Mouse (Mus musculus) intestine, embryonic 16.5 days (tissue): ENCODE measurements at regions not wholly inside any gene's neighbourhood (a gene's known extent, or its start where the extent isn't known, plus 50 kb on each side); places are given as distances from the start of the nearest gene placed in this dataset.

Experiments
- ATAC-seq: fragments of 200-750 bp; cut with Nextera tagmentation; 2 replicates; pipeline ENCODE4 v1.8.0; 2017; ENCODE audit warnings: moderate TSS enrichment, moderate library complexity
- H3K27ac ChIP-seq: fragments of 300-500 bp; sonication (generic); 2 replicates; pipeline ENCODE4 v1.5.1; 2014; ENCODE audit warnings: mild to moderate bottlenecking, low read length
- H3K27me3 ChIP-seq: fragments of 300-500 bp; sonication (generic); replicated peaks from 2 replicates; pipeline ENCODE4 v1.6.1; 2014; ENCODE audit warnings: low read length, control low read depth, mixed read lengths; ENCODE audit not compliant: control insufficient read depth, insufficient read depth
- H3K36me3 ChIP-seq: fragments of 300-500 bp; sonication (generic); 2 replicates; pipeline ENCODE4 v1.6.1; 2014; ENCODE audit warnings: low read length, control low read depth; ENCODE audit not compliant: control insufficient read depth, insufficient read depth
- H3K4me1 ChIP-seq: fragments of 300-500 bp; sonication (generic); 2 replicates; pipeline ENCODE4 v1.6.1; 2014; ENCODE audit warnings: low read length, control low read depth, mixed read lengths; ENCODE audit not compliant: control insufficient read depth, insufficient read depth
- H3K4me2 ChIP-seq: fragments of 300-500 bp; sonication (generic); 2 replicates; pipeline ENCODE4 v1.6.1; 2014; ENCODE audit warnings: low read depth, low read length, control low read depth
- H3K4me3 ChIP-seq: fragments of 300-500 bp; sonication (generic); 2 replicates; pipeline ENCODE4 v1.5.1; 2014; ENCODE audit warnings: mild to moderate bottlenecking, low read length
- H3K9ac ChIP-seq: fragments of 300-500 bp; sonication (generic); 2 replicates; pipeline ENCODE4 v1.6.1; 2014; ENCODE audit warnings: low read depth, low read length
- H3K9me3 ChIP-seq: fragments of 300-500 bp; sonication (generic); 2 replicates; pipeline ENCODE4 v1.6.1; 2016; ENCODE audit warnings: low read length, control low read depth; ENCODE audit not compliant: control insufficient read depth
- WGBS: fragments of 180-500 bp; shearing (Covaris S2); extraction: QIAGEN DNeasy Blood & Tissue Kit; methylation state at CpG from one replicate; pipeline ENCODE4 v1.1.7; 2014; 5-methylcytosine and 5-hydroxymethylcytosine counted together

DNA sequence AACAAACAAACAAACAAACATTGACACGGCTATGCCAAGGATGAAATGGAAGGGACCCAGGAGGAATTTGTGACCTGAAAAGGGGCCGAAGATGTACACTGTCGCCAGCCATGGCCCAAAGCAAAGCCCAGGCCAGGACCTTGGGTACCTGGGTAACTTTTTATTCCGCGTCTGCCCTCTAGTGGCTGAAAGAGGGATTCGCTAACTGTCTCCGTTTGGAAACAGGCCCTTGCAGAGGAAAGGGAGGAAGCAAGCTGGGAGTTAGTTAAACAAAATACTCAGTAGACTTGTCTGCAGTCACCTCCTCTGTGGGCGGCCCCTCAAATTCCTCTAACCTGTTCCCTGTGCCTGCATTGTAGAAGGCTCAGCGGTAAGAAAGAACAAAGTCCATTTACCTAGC, 167.5 kb upstream of the Rxfp2 start:
- Histone ChIP-seq H3K9ac (no peak overlapping the region), H3K27ac (no peak overlapping the region), H3K36me3 (no peaks in the 10 kb centered on the region), H3K4me3 (no peak overlapping the region), H3K9me3 (no peaks in the 10 kb centered on the region), H3K27me3 (no peaks in the 10 kb centered on the region), H3K4me2 (no peak overlapping the region), H3K4me1 (no peaks in the 10 kb centered on the region)
- 14% methylated on average over 9 of the region's 9 CpGs for WGBS
- ATAC-seq: peak; percentile 70

DNA sequence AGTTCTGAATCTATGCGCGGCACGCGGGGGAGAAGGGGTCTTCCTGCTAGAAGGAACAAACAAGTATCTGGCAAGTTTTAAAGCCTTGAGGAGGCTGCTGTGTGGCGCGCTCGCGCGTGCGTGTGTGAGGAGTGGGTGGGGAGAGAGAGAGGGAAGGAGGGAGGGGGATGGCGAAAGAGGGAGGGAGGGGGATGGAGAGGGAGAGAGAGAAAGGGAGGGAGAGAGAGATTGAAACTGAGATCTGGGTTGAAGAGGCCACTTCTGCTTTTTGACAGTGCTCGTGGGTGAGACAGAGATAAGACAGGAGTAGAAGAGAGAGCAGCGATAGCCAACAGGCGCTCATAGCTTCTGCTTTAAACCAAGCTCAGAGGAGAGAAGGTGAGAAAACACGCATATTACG, 166.0 kb upstream of the Rxfp2 start:
- Histone ChIP-seq H3K27me3 (no peaks in the 10 kb centered on the region), H3K9me3 (no peaks in the 10 kb centered on the region), H3K4me3 (peak overlapping the region; percentile 2; the same call in 1 of the 2 replicates), H3K27ac (no peak overlapping the region), H3K36me3 (no peaks in the 10 kb centered on the region), H3K9ac (no peak overlapping the region), H3K4me1 (no peaks in the 10 kb centered on the region), H3K4me2 (peak overlapping the region; percentile 30)
- no peak for ATAC-seq
- 33% methylated on average over 16 of the region's 16 CpGs for WGBS

DNA sequence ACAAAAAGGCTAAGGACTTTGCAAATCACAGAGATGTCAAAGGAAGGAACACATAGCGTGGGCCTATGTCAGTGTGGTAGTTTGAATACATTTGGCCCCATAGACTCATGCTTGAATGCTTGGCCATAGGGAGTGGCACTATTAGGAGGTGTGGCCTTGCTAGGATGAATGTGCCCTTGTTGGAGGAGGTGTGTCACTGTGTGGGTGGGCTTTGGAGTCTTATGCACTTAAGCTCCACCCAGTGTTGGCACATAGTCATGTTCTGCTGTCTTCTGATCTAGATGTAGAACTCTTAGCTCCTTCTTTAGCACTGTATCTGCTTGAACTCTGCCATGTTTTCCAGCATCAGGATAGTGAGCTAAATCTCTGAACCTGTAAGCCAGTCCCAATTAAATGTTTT, 162.4 kb upstream of the Rxfp2 start:
- Histone ChIP-seq H3K9ac (no peak overlapping the region), H3K4me1 (no peaks in the 10 kb centered on the region), H3K27ac (no peak overlapping the region), H3K27me3 (no peaks in the 10 kb centered on the region), H3K4me2 (no peak overlapping the region), H3K36me3 (no peaks in the 10 kb centered on the region), H3K9me3 (no peaks in the 10 kb centered on the region), H3K4me3 (no peak overlapping the region)
- 76% methylated on average over 1 of the region's 1 CpGs for WGBS
- no peak for ATAC-seq

DNA sequence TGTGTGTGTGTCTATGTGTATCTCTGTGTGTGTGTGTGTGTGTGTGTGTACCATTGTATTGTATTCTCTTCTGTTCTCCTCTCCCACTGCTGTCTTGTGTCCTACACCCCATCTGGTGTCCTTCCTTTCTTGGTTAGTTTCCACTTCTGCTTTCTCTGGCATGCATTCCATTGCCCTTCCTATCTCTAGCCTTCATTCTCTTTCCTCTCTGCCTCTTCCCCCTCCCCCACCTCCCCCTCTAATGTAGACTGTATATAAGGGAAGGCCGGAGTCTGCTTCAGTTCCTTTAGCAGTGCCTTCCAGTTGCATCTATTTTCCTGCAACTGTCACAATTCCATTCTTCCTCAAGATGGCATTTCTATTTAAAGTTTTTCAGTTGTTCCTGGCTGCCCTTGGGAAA, 161.5 kb upstream of the Rxfp2 start:
- no peaks in the 10 kb centered on the region for H3K9me3 ChIP-seq
- H3K4me2 ChIP-seq: no peak overlapping the region
- ATAC-seq: no peak
- H3K27me3 ChIP-seq: no peaks in the 10 kb centered on the region
- H3K36me3 ChIP-seq: no peaks in the 10 kb centered on the region
- WGBS: 76% methylated on average over 1 of the region's 1 CpGs
- H3K4me3 ChIP-seq: no peak overlapping the region
- no peaks in the 10 kb centered on the region for H3K4me1 ChIP-seq
- H3K9ac ChIP-seq: no peak overlapping the region
- H3K27ac ChIP-seq: no peak overlapping the region

DNA sequence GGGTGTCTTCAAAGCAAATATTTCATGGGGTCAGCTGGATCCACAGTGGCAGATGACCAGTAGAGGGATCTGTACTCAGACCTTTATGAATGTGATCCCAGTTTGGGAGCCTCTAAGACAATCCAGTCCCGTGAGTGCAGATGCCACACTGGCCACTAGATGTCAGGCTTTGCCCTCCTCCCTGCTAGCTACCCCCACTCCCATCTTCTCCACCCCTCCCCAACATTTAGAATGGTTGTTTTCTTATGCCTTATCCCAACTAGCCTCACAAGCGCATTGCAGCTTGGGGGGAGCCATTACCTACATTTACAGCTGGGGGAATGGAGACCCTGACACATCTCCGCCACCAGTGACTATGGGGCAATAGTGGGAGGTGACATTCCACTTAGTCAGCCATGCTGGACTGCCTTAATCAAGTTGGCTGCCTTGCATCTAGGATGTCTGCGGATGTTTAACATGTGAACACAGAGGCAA, 156.9 kb upstream of the Rxfp2 start:
- Histone ChIP-seq H3K27me3 (no peaks in the 10 kb centered on the region), H3K4me1 (no peaks in the 10 kb centered on the region), H3K4me2 (no peak overlapping the region), H3K27ac (no peak overlapping the region), H3K9ac (no peak overlapping the region), H3K4me3 (no peak overlapping the region), H3K9me3 (no peaks in the 10 kb centered on the region), H3K36me3 (no peaks in the 10 kb centered on the region)
- peak; percentile 53; the same call in 1 of the 2 replicates for ATAC-seq
- 45% methylated on average over 4 of the region's 4 CpGs for WGBS

DNA sequence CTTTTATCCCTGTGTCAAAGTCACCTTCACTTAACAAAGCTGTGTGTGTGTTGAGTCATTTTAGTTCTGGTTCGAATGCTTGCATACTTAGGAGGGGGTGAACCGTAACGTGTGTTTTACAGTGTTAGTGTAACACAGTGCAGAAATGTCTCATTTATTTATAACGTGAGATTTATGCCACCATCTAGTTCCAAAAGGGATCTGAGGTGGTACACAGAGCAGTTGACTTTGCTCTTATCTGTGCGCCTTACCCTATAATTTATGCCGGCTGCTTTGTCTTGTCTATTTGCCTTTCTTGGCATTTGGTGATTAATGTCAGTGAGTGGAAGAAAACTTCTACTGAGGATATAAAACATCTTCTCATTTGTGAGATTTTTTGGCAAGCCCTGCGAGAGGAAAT, 150.5 kb upstream of the Rxfp2 start:
- no peaks in the 10 kb centered on the region for H3K36me3 ChIP-seq

DNA sequence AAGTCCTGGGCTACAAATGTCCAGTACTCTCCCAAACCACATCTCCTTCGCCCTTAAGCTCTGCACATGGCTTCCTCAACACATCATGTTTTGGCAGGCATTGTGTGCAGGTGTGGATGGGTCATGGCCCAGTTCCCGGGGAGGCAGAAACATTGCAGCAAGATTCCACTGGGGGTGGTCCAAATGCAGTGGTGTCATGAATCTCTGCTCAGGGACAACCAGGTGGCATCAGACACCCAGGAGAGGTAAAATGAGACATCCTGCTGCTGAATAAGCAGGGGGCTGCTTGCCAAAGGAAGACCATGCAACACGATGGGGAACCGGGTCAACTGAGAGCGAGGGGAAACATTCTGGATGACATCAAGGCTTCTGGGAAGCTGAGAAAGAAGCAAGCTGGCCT, 149.0 kb upstream of the Rxfp2 start:
- ATAC-seq: no peak
- Histone ChIP-seq H3K4me2 (no peak overlapping the region), H3K9ac (no peak overlapping the region), H3K36me3 (no peaks in the 10 kb centered on the region), H3K9me3 (no peaks in the 10 kb centered on the region), H3K27me3 (no peaks in the 10 kb centered on the region), H3K27ac (no peak overlapping the region), H3K4me3 (no peak overlapping the region), H3K4me1 (0 out of 2 replicates have a peak, but pooled peaks cover 2% of the 10 kb centered on the region)
- 61% methylated on average over 5 of the region's 5 CpGs for WGBS

More for the DNA sequence above, 150.5 kb upstream of the Rxfp2 start:
- Histone ChIP-seq H3K4me1 (0 out of 2 replicates have a peak, but pooled peaks cover 2% of the 10 kb centered on the region), H3K4me3 (no peak overlapping the region), H3K27me3 (no peaks in the 10 kb centered on the region), H3K4me2 (no peak overlapping the region), H3K27ac (no peak overlapping the region), H3K9ac (no peak overlapping the region), H3K9me3 (no peaks in the 10 kb centered on the region)
- no peak for ATAC-seq
- WGBS: 38% methylated on average over 7 of the region's 7 CpGs

DNA sequence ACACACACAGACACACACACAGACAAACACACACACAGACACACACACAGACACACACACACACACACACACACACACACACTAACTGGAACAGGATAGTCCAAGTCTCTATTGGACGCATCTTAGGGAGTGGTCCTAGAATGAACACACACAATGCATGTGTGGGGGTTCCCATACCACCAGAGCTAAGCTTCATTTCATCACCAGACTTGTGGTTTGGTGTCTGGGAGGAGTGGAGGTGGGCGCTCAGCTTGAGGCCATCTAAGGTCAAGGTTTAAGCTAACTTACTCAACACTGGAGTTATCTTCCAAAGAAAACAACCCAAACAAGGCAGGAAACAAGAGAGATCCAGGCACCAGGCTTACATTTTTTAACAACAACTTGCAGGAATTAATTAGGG, 147.9 kb upstream of the Rxfp2 start:
- Histone ChIP-seq H3K4me1 (0 out of 2 replicates have a peak, but pooled peaks cover 2% of the 10 kb centered on the region), H3K4me3 (no peak overlapping the region), H3K27me3 (no peaks in the 10 kb centered on the region), H3K9me3 (no peaks in the 10 kb centered on the region), H3K27ac (no peak overlapping the region), H3K4me2 (no peak overlapping the region), H3K9ac (no peak overlapping the region), H3K36me3 (no peaks in the 10 kb centered on the region)
- 89% methylated on average over 2 of the region's 2 CpGs for WGBS
- ATAC-seq: no peak

DNA sequence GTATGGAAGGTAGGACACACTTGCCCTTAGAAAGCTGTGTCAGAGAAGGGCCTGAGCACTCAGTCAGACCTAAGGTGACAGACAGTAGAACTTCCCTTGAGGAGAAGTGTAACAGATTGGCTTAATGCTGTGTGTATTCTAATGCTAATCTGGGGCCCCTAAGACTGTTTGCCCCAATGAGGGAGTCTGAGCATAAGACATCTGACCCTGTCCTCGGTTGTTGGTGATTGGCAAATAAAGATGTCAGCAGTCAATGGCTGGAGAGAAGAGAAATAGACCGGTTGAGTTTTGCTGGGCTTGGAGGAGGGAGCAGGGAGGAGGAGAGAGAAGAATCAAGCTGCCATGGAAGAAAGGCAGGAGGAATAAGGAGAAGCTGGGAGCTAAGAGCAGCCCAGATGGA, 147.0 kb upstream of the Rxfp2 start:
- Histone ChIP-seq H3K9ac (no peak overlapping the region), H3K4me3 (no peak overlapping the region), H3K4me1 (0 out of 2 replicates have a peak, but pooled peaks cover 2% of the 10 kb centered on the region), H3K27ac (no peak overlapping the region), H3K36me3 (no peaks in the 10 kb centered on the region), H3K9me3 (no peaks in the 10 kb centered on the region), H3K27me3 (no peaks in the 10 kb centered on the region), H3K4me2 (no peak overlapping the region)
- WGBS: 21% methylated on average over 2 of the region's 2 CpGs
- ATAC-seq: no peak

DNA sequence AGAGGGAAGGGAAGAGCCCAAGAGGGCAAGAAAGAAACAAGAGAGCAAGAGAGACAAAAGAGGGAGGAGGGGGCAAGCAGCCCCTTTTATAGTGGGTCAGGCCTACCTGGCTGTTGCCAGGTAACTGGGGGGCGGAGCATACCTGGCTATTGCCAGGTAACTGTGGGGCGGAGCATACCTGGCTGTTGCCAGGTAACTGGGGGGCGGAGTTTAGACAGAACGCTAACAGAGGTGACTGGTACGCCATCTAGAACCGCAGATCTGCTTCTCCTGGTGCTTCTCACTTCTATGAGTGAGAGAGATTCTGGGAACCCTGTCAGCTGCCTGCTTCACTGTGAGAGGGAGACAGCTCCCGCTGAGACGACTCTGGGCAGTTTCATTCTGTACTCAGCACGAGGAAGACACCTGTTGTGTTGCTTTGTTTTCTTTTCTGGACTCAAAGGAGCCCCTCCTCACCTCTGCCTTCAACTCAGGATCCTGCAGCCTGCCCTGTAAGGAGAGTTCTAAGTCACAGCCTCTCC, 144.9 kb upstream of the Rxfp2 start:
- no peaks in the 10 kb centered on the region for H3K27me3 ChIP-seq
- H3K36me3 ChIP-seq: no peaks in the 10 kb centered on the region
- 33% methylated on average over 9 of the region's 9 CpGs for WGBS
- H3K4me3 ChIP-seq: no peak overlapping the region
- H3K9me3 ChIP-seq: no peaks in the 10 kb centered on the region
- H3K4me1 ChIP-seq: no peaks in the 10 kb centered on the region
- ATAC-seq: peak; percentile 52
- H3K27ac ChIP-seq: no peak overlapping the region
- no peak overlapping the region for H3K9ac ChIP-seq
- 0 out of 2 replicates have a peak overlapping the region, but pooled peaks have one; percentile 16 for H3K4me2 ChIP-seq
